Mouse (Mus musculus) bone marrow macrophage, adult 2 months (primary cell): ENCODE results near the gene Mrpl39. TPM values are rescaled to one million over a fixed set of nuclear protein-coding genes. Genes with fewer than 3 reads are reported as not detected.

ENCODE experiments used
- H3K27ac ChIP-seq: 2 replicates; pipeline ENCODE4 v1.5.1; 2012; ENCODE audit warnings: low read depth, low read length; ENCODE audit not compliant: insufficient read depth
- H3K4me1 ChIP-seq: 2 replicates; pipeline ENCODE4 v1.6.1; 2012; ENCODE audit warnings: low read length; ENCODE audit not compliant: control insufficient read depth, insufficient read depth
- H3K4me3 ChIP-seq: 2 replicates; pipeline ENCODE4 v1.5.1; 2012; ENCODE audit warnings: mild to moderate bottlenecking, low read length, moderate library complexity; ENCODE audit not compliant: insufficient read depth
- CTCF ChIP-seq: IDR thresholded peaks from 2 replicates; pipeline ENCODE4 v1.5.1; 2012; ENCODE audit warnings: low read depth, mild to moderate bottlenecking, low read length, moderate library complexity
- POLR2A ChIP-seq: IDR thresholded peaks from 2 replicates; pipeline ENCODE4 v1.6.1; 2012; ENCODE audit warnings: mild to moderate bottlenecking, low read depth, low read length, borderline replicate concordance
- polyA plus RNA-seq: library from polyadenylated mRNA; stranded (reverse); fragments of >200 nt; gene quantifications from 2 replicates; pipeline ENCODE4 v1.2.4, GENCODE M21; 2012; ENCODE audit not compliant: missing spikeins, insufficient read depth, insufficient read length

Gene Mrpl39
- 17.9 and 20.0 TPM in 2 replicates for polyA plus RNA-seq

DNA sequence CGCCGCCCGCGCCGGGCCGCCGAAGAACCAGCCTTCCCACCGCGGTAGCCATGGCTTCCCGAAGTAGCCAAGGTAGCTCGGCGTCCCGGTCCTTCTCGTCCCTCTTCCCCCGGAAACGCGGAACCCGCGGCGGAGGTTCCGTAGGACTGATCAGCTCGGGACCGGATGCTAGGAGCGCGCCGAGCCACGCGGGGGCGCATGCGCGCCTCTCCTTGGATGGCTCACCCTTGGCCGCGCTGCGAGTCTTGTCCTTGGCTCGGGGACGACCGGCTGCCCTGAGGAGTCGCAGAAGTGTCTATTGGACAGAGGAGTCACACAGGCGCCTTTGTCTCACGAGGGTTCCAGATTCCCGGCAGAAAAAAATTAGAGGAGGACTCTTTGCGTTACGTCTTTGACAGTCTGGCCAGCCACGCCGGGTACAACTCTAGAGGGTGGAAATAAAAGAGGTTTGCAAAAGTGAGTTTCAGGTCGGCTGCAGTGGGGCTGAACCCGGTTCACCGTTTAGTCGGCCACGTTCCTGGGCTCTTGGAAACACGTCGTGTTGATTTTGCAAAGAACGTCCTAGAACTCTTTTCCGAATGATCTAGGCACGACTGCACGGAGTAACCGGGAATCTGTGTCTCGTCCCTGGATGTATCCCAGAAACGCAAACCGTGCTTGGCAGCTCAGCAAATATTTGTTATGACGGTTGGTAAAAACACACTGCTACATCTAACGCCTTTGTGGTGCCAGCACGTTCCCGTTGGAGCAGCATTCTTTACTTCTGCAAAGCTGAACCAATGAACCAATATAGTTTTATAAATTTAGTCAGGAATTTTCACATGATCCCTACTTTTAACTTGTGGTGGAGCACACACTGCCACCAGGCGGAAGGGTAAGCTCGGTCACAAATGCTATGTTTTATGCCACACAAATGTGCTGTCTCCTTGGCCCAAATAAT, at the start of gene Mrpl39:
Mrpl39 (minus strand) TSS at position 577 of the 940 bp plus-strand sequence.
- Histone ChIP-seq H3K27ac (peak within 1 kb of the TSS; percentile 44), H3K4me1 (peaks cover 4% of the 10 kb centered on the region), H3K4me3 (peak within 1 kb of the TSS; percentile 96)
- TF ChIP-seq POLR2A (no peak; the same call in 1 of the 2 replicates), CTCF (peak; percentile 48)

DNA sequence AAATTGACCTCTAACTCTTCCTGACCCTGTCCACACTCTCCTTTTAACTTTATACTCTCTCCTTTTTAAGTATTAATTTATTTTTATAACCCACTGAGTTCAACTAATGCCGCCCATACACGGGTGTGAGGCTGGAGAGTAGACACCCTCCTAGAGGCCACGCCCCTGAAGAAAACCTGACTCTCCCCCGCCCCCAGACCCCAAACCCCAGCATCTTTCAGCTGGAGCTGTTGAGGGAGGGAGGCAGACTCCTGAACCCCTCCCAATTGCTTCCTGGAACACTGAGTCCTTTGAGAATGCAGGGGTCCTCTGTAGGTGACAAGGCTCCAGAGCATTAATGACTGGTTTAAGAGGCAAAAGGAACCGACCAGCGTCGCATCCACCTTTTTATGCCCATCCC, 49.4 kb upstream of the Mrpl39 start:
- Histone ChIP-seq H3K27ac (no peak overlapping the region), H3K4me3 (no peak overlapping the region), H3K4me1 (peaks cover 3% of the 10 kb centered on the region; the same call in 1 of the 2 replicates)
- TF ChIP-seq CTCF (no peak), POLR2A (no peak)

DNA sequence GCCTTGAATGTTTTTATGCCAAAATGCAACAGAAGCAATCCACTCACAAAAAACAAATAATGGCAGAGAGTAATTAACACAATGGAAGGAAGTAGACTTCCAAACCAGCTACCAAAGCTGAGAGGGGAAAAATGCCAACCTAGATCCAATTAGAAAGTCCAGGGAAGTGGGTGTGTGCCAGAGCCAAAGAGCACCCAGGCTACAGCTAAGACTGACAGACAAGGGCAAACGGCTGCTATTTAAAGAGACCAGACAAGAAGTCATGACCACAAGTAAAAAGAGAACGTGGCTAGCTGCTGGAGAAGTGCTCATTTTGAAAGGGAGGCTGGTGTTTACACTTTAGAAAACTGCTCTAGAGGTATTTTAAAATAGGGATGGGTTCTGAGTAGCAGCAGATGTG, 47.7 kb upstream of the Mrpl39 start:
- no peak overlapping the region for H3K4me3 ChIP-seq
- no peak overlapping the region for H3K27ac ChIP-seq
- peaks cover 3% of the 10 kb centered on the region; the same call in 1 of the 2 replicates for H3K4me1 ChIP-seq
- TF ChIP-seq CTCF (no peak), POLR2A (no peak)

DNA sequence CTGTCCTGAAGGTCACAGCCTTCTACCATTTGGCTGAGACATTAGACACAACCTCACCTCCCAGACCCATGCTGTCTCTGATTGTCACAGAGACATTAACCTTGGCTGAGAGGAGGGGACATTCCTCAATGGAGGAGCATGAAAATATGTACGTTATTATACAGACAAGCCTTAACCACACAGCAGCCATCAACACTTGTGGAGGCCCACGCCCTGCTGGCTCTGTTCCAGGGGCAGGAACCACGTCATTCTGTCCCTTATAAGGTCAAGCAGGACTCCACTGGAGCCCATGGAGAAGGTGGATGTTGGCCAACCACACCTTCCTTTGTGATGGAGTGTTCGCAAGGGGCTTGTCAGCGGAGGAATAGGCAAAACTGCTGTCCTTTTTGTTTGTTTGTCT, 44.2 kb upstream of the Mrpl39 start:
- Histone ChIP-seq H3K4me3 (no peak overlapping the region), H3K4me1 (peaks cover 3% of the 10 kb centered on the region; the same call in 1 of the 2 replicates), H3K27ac (no peak overlapping the region)
- no peak for TF ChIP-seq POLR2A
- TF ChIP-seq CTCF, result no peak

DNA sequence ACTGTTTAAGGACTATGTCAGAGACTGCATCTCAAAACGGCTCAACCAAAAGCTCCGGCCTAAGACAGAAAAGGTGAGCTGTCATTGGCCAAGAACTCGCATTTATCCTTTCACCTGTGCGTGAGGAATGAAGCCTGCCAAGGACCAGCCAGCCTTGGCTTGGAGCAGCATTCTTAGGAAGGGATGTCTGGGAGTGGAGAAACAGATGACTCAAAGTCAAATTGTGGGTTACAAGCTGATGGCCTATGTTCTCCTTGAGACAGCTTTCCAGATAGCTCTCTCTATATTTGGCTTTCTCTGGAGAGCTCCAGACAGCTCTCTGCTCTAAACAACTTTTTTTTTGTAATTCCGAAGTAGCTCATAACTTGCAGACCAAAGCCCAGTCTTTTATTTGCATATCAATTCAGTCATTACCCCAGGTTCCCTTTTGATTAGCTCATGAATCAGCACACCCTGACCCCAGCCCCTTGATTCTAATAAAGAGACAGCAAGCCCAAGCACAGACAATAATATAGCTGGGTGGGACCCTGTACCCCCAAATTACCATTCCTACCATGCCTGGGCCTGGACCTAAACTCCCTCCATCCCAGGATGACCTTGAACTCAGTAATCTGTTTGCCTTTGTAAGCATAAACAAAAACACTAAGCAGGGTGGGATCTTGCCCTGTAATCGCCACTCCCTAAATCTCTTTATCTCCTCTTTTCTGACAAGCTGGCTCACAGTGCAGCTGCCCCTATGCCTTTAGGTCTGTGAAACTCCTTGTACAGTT, 43.5 kb upstream of the Mrpl39 start:
- Histone ChIP-seq H3K4me3 (no peak overlapping the region), H3K27ac (no peak overlapping the region), H3K4me1 (peaks cover 3% of the 10 kb centered on the region; the same call in 1 of the 2 replicates)
- TF ChIP-seq POLR2A (no peak), CTCF (no peak)

DNA sequence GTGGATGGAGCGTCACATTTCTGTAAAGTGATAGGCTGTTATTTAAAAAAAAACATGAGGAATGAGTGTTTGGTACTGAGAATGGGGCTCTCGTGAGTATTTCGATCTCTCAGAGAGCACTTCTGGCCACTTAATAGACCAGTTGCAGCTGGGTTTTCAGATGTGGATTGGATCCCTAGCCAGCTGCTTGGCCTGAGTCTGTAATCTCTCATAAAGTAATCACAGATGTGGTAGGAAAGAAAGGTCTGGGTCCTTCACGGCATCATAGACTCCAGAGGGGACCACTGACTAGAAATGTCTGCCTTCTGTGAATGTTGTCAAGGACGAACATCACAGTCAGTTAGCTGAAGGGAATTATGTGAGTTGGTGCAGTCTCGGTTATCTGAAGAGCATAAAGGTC, 42.9 kb upstream of the Mrpl39 start:
- Histone ChIP-seq H3K4me1 (peaks cover 3% of the 10 kb centered on the region; the same call in 1 of the 2 replicates), H3K4me3 (no peak overlapping the region), H3K27ac (no peak overlapping the region)
- TF ChIP-seq CTCF (no peak), POLR2A (no peak)

- H3K4me1 ChIP-seq, result no peaks in the 10 kb centered on the region
- H3K4me3 ChIP-seq, result no peak overlapping the region
- H3K27ac ChIP-seq, result no peak overlapping the region
- no peak for TF ChIP-seq CTCF
- TF ChIP-seq POLR2A, result no peak
These were observed 40.7 kb upstream of the Mrpl39 start for GRCm38 (mm10) chr16:84776089-84776784.

DNA sequence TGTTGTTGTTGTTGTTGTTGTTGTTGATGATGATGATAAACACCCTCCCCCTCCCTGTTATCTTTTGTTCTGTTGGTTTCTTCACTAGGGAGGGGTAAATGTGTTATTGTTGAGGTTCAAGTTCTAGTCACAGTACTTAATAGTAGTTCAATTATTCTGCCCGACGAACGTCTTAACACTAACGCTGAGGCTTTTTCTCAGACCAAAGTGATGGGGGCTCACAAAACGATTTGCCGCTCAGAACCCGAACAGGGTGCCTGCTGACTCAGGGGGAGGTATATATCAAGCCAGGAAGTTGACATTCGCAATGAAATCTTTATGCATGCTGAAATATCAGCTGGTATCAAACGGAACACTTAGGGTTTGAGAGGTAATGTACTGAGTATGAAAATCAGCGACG, 39.8 kb upstream of the Mrpl39 start:
- TF ChIP-seq POLR2A (no peak), CTCF (no peak)
- H3K4me1 ChIP-seq, result no peaks in the 10 kb centered on the region
- no peak overlapping the region for H3K4me3 ChIP-seq
- no peak overlapping the region for H3K27ac ChIP-seq

- Histone ChIP-seq H3K4me3 (peak overlapping the region; percentile 55), H3K27ac (no peak overlapping the region), H3K4me1 (no peaks in the 10 kb centered on the region)
- TF ChIP-seq CTCF (no peak), POLR2A (no peak)
These were observed 39.3 kb upstream of the Mrpl39 start for GRCm38 (mm10) chr16:84774761-84775231.
